Mouse (Mus musculus): Measurements from ENCODE around the gene Gm42791. TPM values are rescaled to one million over a fixed set of nuclear protein-coding genes. Genes with fewer than 3 reads are reported as not detected.

The Gm42791 gene
- total RNA-seq, 2 experiments from 2014 or later, result not detected

DNA sequence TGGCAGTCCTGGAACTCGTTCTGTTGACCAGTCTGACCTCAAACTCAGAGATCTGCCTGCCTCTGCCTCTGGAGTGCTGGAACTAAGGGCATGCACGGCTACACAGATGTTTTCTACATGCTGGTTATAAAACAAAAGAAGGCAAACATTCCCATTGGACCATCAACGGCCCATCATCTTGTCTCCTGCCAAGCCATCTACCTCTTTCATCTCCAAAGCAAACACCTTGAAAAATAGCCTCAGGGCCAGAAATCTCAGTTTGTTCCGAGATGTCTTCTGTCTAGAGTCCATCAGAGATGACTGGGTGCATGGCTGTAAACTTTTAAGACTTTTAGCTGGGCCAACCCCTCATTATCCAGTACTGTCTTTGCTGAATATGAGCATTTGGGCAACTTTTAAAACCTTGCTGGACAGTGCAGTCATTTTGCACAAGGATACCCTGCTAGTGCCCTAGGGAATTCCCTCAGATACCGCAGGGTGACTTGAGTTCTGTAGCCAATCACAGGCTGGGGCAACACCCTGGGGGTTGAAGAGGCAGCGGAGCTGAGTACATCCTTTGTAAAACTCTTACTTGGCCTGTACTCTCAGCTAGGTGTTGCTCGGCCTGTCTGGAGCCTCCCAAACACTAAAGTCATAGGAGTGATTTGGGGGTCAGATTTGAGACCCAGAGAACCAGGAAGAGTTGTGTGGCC lies 19.0 kb upstream of the Gm42791 start:
- ATAC-seq (ENCODE audit: poor library complexity, severe bottlenecking), result no peak

DNA sequence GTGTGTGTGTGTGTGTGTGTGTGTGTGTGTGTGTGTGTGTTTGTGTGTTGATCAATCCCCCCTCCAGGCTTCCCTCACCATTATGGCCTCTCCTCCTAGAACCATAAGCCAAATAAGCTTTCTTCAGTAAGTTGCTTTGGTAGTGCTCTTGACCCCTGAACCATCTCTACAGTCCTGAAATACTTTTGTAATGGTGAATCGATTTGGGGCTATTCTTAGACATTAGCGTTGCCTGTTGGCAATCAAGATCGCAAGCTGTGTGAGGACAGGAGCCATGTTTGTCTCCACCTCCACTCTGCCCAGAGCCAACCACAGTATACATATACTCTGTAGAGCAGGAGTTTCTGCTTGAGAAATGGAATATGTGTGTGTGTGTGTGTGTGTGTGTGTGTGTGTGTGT lies 14.2 kb upstream of the Gm42791 start:
- no peak for ATAC-seq (ENCODE audit: poor library complexity, severe bottlenecking)

DNA sequence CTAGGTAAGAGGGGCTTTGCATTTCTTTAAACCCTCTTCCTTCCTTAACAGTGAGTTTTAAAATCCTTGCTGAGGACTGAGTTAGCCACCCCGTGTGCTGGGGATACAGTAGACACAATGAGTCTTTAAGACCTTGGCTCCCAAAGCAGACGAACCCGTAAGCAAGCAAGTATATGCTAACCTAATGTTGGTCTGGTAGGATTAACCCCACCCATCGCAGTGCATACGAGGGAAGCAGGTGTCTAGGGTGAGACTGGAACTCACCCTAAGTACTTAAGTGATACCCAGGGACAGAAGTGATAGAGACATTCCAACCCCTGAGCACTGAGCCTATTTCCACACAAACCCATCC lies 12.3 kb upstream of the Gm42791 start:
- ATAC-seq (ENCODE audit: poor library complexity, severe bottlenecking), result no peak

DNA sequence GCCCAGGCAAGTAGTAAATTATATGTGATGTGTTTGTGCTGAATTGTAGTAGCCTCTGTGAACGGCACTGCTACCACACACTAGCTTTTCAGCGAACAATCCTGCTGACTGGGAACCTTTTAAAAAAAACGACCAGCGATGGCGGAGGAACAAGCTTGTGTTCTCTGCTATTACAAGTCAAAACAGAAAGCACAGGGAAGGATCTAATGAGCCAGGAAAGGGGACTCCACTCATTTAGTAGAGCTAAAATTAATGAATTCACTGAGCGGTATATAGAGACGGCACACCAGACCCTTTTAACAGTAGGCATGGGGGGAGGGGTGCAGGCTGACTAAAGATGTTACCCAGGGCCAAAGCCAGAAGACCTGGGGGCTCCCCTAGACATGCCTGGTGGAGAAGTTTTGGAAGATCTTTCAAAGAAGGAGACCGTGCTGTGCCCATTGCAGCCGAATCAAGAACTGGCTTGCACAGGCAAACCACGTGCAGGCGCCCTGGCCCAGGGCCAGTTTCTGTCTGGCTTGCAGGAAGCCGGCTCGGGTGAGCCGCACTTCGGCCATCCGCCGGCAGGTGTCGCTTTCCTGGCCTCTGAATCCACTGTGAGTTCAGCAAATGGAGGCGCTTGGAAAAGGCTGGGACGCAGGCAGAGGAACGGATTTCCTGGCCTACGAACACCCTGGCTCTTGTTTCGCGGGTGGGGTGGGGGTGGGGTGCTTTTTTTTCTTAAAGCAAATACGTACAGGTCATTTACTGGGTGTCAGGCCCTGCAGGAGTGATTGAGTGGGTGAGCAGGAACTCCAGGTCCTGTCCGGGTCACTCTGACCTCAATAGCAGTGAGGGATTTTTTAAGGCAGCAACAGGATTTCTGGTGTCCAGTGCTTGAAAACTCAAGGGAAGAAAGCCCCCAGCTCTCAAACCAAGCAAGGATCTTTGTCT lies 11.7 kb upstream of the Gm42791 start:
- peak; percentile 98 for ATAC-seq (ENCODE audit: poor library complexity, severe bottlenecking)

DNA sequence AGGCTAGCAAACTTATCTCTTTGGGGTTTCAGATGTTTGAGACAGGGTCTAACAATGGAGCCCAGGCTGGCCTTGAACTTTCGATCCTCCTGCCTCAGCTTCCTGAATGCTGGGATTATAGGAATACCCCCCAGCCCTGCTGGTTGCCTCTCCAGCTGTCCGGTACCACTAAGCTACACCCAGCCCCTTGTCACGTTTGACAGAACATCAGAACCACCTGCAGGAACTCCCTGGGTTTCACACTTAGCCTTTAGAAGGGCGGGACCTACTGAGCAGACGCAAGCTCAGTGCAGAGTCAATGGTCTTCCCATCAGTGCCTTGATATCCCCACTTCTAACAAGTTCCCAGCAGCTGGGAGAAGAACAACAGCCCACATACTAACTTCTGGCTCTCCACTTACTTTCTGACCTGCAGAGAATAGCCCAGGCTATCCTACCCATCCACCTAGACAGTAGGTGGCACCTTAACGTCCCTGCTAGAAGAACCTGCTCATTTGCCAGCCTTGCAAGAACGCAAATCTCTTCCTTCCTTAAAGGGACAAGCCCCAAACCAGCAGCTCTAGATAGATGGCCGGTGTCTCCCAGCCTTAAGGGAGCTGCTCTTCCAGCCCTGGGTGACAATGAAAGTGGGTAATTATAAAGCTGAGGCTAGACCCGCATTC lies 10.9 kb upstream of the Gm42791 start:
- peak; percentile 15; the same call in 1 of the 2 replicates for ATAC-seq (ENCODE audit: poor library complexity, severe bottlenecking)

DNA sequence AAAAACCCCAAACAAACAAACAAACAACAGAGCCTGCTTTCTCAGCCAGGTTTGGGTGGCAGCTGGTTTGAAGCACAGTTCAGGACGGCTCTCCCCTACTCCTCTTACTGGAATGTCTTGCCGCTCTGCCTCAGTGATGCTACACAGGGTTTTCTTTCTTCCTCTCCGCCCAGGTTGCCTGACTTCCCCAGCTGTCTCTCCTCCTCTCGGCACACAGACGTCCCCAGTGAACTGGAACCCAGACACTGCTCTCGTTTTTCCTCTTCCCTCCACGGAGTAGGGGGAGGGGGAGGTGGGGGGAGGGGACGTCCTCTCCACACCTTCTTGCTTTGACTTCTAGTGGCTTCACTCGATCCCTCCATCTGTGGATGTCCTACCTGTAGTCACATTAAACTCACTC lies 10.1 kb upstream of the Gm42791 start:
- ATAC-seq (ENCODE audit: poor library complexity, severe bottlenecking), result no peak

DNA sequence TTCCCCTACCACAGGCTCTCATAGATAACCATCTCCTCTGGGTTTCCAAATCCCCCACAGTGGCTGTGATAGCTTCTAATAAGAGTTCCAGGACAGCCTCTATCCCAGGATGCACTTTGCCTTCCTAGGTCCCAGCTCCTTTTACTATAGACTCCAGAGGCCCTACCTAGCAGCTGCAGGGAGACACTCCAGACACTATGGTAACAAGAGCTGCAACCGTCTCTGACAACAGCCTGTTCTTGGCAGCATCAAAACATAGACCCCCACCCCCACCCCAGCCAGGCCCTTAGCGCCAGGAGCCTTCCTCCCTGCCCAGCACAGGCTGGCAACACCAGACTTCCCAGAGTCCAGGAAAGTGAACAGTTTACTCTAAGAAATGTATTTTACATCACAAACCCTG lies 8.2 kb upstream of the Gm42791 start:
- ATAC-seq (ENCODE audit: poor library complexity, severe bottlenecking), result no peak

DNA sequence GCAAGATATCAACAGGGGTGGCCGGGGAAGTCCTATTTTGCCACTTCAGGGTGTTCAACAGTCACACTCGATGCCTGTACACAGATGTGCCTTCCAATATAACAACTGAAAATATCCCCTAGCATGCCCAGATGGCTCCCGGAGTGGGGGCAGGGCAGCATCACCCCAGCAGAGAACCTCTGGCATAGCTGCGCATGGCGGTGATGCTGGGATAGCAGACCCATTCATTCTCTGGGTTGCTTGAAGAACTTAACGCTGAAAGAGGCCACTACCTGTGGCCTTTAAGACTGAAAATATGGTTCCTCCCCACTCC lies 7.8 kb upstream of the Gm42791 start:
- no peak for ATAC-seq (ENCODE audit: poor library complexity, severe bottlenecking)

DNA sequence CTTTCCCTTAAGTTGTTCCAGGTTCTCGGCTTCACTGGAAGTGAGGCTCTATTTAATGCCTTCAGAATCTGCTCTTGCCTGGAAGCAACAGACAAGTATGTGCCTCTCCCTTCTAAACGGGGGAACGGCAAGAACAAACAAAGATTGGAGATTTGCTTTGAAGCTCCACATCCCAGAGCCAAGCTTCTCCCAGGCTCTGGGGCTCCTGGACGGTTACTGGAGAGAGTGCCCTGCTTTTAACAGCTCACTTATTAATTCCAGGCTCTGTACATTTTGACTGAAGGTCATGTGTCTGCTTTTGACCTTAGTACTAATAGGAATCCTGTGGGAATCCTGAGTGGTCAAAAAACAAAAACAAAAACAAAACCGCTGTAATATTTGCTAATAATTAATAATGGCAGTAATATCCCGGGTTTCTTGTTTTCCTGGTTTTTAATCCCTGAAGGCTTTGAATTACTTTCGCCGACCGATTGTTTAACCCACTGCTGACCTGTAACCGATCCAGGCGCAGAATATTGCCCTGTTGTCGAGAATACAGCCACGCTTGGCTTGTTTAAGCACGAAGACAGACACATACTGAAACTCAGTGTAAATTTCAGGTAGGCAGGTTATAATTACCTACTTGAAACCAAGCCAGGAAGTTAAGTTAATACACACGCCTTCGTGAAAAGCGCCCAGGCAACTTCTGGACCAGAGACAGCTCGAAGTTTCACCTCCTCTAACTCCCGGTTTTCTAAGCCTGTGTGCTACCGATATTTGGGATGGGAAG lies 7.3 kb upstream of the Gm42791 start:
- ATAC-seq (ENCODE audit: poor library complexity, severe bottlenecking), result no peak

DNA sequence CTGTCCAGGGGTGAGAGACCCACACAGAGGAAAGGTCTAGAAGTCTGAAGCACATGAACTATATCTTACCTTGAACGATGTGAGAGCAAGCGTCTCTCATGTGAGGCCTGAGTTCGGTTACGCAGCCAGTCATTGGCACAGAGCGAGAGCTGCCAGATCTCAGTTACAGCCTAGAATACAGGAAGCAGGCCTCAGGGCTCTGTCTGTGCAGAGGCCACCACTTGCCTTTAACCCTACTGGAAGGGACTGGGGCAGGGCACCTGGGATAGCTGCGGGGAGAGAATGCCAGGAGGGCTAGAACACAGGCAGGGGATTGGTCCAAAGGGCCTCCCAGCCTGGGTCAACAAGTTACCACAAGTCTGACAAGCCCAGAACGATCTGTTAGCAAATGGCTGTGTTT lies 4.9 kb upstream of the Gm42791 start:
- ATAC-seq (ENCODE audit: poor library complexity, severe bottlenecking), result no peak

DNA sequence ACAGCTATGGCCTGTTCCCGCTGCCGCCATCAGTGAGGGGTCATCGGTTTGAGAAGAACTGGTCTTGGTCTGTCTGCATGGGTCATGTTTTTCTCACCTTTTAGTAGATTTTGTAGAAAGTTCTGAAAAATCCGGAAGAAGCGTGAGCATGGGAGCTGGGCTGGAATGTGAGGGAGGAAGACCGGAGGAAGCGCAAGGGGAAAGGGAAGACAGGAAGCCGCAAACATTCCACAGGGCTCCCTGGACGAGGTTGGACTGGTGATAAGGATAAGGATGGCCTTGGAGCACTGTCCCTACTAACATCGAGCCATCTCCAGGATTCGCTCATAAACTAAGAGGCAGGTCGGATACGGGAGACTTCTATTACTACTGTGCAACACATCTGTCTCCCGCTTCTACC lies 3.6 kb upstream of the Gm42791 start:
- ATAC-seq (ENCODE audit: poor library complexity, severe bottlenecking), result no peak

DNA sequence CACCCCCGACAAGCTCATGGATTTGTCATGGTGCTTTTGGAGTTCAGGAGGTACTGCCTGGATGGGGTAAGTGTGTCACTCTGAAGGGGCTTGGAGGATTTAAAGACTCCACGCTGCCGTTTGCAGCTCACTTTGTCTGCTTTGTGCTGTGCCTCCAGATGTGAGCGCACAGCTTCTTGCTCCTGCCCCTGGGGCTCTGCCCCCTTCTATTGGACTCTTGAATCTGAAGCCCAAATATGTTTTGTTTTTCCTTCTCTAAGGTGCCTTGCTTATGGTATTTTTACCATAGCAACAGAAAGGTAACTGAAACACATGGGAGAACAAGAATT lies 1.7 kb upstream of the Gm42791 start:
- no peak for ATAC-seq (ENCODE audit: poor library complexity, severe bottlenecking)

DNA sequence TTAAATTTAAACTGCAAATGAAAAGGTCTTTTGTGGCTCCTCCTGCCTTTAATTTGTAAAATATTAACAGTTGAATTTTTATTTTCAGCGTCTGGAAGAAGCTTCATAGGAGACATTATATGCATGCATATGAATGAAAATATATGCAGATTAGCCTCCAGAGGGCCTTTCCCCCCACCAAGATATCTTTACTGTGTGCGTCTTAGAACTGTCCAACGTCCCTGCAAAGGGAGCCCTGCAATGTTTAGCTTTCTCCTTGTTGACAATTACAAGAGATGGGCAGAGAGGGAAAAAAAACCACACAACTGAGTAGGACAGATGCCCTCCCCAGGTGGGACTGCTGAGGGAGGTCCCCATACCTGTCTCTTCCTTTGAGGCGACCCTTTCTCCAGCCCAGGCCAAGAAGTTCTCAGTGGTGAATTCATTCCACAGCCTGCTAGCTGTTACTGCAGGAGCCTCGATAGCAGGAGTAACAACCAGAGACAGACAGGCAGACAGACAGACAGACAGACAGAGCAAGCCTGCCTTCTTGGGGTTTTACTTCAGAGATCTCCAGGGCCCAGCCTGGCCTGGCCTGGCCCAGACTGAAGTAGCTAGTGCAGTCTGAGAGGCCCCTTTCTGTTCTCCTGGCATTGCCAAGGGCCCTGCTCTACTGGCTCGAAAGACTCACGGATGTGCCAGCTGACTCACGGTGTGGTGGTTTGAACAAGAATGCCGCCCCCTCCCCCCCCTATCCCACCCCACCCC lies 1.2 kb upstream of the Gm42791 start:
- ATAC-seq (ENCODE audit: poor library complexity, severe bottlenecking), result no peak

DNA sequence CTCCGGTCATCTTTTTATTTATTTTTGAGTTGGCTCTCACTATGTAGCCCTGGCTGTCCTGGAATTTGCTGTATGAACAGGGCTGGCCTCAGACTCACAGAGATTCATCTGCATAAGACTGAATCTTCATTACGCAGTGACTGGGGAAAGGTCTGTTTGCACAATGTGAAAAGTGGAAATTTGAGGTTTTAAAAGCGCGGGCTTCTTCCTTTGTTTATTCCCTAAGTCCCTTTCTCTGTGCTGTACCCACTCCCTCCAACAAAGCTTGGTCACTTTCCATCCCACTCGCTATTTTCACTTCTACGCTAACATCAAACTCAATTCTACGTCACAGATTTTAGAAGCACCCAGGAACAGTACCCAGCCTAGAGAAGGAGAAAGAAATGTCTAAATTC lies 639 bp downstream of the Gm42791 start:
- ATAC-seq (ENCODE audit: poor library complexity, severe bottlenecking), result no peak

DNA sequence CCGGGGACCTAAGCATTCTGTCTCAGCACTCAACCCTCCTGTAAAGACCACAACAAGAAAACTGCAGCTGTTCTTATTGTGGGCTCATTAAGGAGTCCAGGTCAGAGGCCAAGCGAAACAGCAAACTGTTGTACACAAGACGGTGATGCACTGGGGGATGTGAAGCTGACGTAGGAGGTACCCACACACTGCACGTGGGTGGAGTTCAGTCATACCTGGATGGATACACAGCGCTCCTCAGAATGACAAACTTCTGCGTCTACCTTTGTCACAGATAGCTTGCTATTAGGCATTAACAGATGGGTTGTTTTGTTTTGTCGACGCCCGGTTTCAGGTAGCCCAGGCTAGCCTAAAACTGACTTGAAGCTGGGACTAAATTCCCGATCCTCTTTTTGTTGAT lies 2.3 kb downstream of the Gm42791 start:
- ATAC-seq (ENCODE audit: poor library complexity, severe bottlenecking), result no peak

DNA sequence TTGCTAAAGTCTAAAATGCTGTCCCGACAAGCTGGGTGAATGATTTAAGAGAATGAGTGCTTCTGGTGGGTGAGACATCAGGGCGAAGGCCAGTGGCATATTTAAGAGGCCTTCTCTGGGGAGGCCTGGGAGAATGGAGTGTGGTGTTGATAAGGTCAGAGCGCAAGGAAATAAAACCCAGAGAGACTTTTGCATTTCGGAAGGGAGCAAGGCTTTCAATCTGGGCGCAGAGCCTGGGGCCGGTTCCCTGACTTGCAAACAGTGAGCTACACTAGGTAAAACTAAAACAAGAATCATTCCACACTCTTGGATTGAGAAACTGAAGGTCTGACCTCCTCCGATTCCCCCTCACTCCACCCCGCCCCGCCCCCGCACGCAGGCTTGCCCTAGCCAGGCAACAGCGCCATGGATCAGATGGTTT lies 4.0 kb downstream of the Gm42791 start:
- ATAC-seq (ENCODE audit: poor library complexity, severe bottlenecking), result no peak

DNA sequence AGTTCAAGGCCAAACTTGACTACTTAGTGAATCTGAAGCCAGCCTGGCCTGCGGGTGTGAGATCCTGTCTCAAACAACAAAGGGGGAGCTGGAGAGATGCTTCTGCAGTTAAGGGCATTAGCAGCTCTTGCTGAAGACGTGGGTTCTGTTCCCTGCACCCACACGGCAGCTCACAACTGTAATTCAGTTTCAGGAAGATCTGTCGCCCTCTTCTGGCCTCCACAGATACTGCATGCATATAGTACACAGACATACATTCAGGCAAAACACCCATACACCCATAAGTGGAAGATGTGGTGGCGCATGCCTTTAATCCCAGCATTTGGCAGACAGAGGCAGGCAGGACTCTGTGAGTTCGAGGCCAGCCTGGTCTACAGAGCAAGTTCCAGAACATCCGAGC lies 5.5 kb downstream of the Gm42791 start:
- peak; percentile 54; the same call in 1 of the 2 replicates for ATAC-seq (ENCODE audit: poor library complexity, severe bottlenecking)

DNA sequence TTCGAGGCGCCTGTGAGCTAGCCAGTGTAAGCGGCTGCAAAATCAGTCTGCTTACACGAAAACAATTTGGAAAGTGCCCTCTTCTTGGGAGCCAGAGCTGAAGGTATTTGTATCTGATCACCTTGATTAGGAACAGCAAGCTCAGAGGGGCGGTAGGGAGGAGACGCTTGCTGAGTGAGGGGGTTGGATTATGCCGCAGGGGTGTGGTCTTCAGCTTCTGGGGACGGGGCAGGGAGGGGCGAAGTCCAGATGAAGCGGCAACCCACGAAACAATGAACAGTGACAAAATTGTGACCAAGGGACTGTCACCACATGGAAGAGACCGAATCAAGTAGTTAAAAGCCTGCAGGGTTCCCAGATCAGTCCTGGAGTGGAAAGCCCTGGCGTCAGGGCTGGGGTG lies 10.0 kb downstream of the Gm42791 start:
- ATAC-seq (ENCODE audit: poor library complexity, severe bottlenecking), result no peak

DNA sequence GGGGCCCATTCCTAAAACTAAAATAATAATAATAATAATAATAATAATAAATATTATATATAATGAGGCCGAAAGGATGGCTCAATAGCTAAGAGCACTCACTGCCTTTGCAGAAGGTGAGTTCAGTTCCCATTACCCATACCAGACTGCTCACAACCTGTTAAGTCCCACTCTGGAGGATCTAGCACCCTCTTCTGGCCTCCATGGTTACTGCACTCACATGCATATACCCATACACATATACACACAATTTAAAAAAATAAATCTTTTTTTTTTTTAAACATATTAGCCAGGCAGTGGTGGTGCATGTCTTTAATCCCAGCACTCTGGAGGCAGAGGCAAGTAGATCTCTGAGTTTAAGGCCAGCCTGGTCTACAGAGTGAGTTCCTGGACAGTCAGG lies 11.3 kb downstream of the Gm42791 start:
- no peak for ATAC-seq (ENCODE audit: poor library complexity, severe bottlenecking)

DNA sequence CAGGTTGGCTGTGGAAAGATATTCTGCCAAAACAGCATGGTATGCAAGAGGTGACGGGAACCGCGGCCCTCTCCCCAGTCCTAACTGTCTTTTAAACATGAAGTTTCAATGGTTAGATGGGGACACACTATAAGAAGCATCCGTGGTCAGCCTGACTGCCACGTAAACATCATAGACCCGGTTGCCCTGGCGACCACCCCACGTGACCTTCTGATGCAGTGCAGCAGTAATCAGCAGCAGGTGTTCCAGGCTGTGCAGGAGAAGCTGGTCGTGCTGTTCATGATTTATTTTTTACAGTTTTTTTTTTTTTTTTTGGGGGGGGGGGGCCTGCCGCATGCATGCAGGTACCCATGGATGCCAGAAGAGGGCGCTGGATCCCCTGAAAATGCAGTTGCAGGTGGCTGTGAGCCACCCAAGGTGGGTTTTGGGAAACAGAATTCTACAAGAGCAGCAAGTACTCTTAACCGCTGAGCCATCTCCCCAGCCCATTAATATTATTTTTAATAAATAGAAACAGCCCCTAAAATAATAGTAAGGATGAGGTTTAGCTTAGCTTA lies 11.8 kb downstream of the Gm42791 start:
- no peak for ATAC-seq (ENCODE audit: poor library complexity, severe bottlenecking)
